Mouse (Mus musculus): Measurements from ENCODE around the gene Cnst. TPM values are rescaled to one million over a fixed set of nuclear protein-coding genes. Genes with fewer than 3 reads are reported as not detected.

Gene Cnst
- polyA plus RNA-seq, 2 experiments = 9.5 to 10.2 TPM

DNA sequence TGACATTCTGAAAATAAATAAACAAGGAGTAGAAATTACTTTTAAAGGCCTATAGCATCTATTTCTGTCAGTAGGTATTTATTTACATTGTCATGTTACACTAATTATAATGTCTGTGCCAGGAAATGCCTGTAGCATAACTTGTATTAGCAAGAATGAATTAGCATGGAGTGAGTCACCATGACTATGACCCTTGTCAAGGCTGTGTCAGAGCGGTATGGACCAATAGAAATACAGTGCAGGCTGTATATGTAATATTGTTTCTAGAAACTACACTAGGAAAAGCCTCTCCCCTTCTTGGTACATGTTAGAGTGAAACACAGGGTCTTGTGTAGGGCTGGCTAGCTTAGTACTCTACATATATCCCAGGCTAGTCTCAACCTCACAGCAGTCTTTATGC, 24.3 kb downstream of the Cnst start:
- Histone ChIP-seq H3K27me3 (ENCODE audit: control insufficient read depth, insufficient read depth, low read length) (no peaks in the 10 kb centered on the region), H3K9me3 (ENCODE audit: control insufficient read depth, low read length) (no peaks in the 10 kb centered on the region), H3K9ac (replicated peaks) (no peak overlapping the region), H3K27ac (no peak overlapping the region), H3K4me1 (replicated peaks; ENCODE audit: control insufficient read depth in 2 of 2, insufficient read depth in 2 of 2, low read length in 1 of 2) (peaks cover 11 to 25% of the 10 kb centered on the region in 2 experiments), H3K4me3 (ENCODE audit: insufficient read depth in 1 of 2, low read depth in 2 of 2, low read length in 2 of 2) (no peak overlapping the region), H3K36me3 (replicated peaks; ENCODE audit: control insufficient read depth, insufficient read depth, low read depth) (no peaks in the 10 kb centered on the region), H3K4me2 (ENCODE audit: low read depth) (no peak overlapping the region)
- 83% methylated on average over 1 of the region's 1 CpGs for WGBS (ENCODE audit: insufficient replicate concordance)
- DNase-seq (ENCODE audit: low read depth in 3 of 3, low spot score in 3 of 3) (no peak), ATAC-seq (ENCODE audit: insufficient read depth) (peak; percentile 22; the same call in 1 of the 2 replicates)
- no peak for TF ChIP-seq EP300 (IDR thresholded peaks at IDR 0.05; ENCODE audit: low read depth)
- no peak for TF ChIP-seq CTCF (IDR thresholded peaks at IDR 0.05; ENCODE audit: low read depth)

DNA sequence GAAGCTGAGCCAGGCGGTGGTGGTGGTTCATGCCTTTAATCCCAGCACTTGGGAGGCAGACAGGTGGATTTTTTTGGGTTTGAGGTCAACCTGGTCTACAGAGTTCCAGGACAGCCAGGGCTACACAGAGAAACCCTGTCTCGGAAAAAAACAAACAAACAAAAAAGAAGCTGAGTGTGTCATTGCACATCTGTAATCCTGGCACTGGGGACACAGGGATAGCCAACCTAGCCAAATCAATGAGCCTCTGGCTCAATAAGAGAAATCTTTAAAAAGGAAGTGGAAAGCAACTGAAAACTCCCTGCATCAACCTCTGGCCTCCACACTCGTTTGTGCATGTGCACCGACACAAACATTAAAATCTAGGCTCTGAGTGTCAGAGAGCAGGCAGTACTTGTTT, 25.5 kb downstream of the Cnst start:
- DNase-seq (ENCODE audit: low read depth in 3 of 3, low spot score in 3 of 3) = no peak
- Histone ChIP-seq H3K27ac (no peak overlapping the region), H3K9me3 (ENCODE audit: control insufficient read depth, low read length) (no peaks in the 10 kb centered on the region), H3K36me3 (replicated peaks; ENCODE audit: control insufficient read depth, insufficient read depth, low read depth) (no peaks in the 10 kb centered on the region), H3K4me2 (ENCODE audit: low read depth) (no peak overlapping the region), H3K9ac (replicated peaks) (no peak overlapping the region), H3K4me1 (replicated peaks; ENCODE audit: control insufficient read depth in 2 of 2, insufficient read depth in 2 of 2, low read length in 1 of 2) (peaks cover 11 to 20% of the 10 kb centered on the region in 2 experiments), H3K27me3 (ENCODE audit: control insufficient read depth, insufficient read depth, low read length) (no peaks in the 10 kb centered on the region), H3K4me3 (ENCODE audit: insufficient read depth in 1 of 2, low read depth in 2 of 2, low read length in 2 of 2) (no peak overlapping the region)
- ATAC-seq (ENCODE audit: insufficient read depth) = no peak
- TF ChIP-seq CTCF (IDR thresholded peaks at IDR 0.05; ENCODE audit: low read depth) (no peak), EP300 (IDR thresholded peaks at IDR 0.05; ENCODE audit: low read depth) (no peak)
- WGBS (ENCODE audit: insufficient replicate concordance) = 80% methylated on average over 4 of the region's 4 CpGs

DNA sequence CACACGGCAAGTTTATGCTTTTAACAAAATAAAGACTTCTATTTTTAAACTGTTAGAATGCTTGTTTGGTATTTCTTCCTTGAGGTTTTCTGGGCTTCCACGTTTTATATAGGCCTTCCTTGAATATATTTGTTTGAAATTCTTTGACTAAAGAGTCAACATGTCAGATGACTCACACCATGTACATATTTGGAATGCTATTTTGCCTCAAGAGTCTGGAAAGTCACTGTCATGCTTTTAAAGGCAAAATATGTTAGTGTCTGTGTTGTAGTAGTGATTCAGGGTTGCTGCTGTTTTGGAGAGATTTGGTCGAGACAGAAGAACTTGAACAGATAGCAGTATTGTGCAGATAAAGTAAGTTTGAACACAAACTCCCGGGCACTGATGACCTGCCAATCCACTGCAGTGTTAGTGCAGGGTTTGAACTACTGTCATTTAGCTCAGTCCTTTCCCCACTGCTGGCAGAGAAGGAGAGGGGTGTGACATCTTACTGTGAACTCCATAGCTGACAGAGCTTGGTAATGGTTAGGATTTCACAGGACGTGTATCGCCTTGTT, 27.6 kb downstream of the Cnst start:
- Histone ChIP-seq H3K9ac (replicated peaks) (no peak overlapping the region), H3K36me3 (replicated peaks; ENCODE audit: control insufficient read depth, insufficient read depth, low read depth) (no peaks in the 10 kb centered on the region), H3K4me2 (ENCODE audit: low read depth) (no peak overlapping the region), H3K4me1 (replicated peaks; ENCODE audit: control insufficient read depth in 2 of 2, insufficient read depth in 2 of 2, low read length in 1 of 2) (peaks cover 9 to 22% of the 10 kb centered on the region in 2 experiments), H3K27ac (no peak overlapping the region), H3K27me3 (ENCODE audit: control insufficient read depth, insufficient read depth, low read length) (no peaks in the 10 kb centered on the region), H3K9me3 (ENCODE audit: control insufficient read depth, low read length) (no peaks in the 10 kb centered on the region), H3K4me3 (ENCODE audit: insufficient read depth in 1 of 2, low read depth in 2 of 2, low read length in 2 of 2) (no peak overlapping the region)
- 55% methylated on average over 6 of the region's 6 CpGs for WGBS (ENCODE audit: insufficient replicate concordance)
- DNase-seq (ENCODE audit: low read depth in 3 of 3, low spot score in 3 of 3) (no peak), ATAC-seq (ENCODE audit: insufficient read depth) (0 out of 2 replicates have a peak, but pooled peaks have one; percentile 21)
- no peak for TF ChIP-seq CTCF (IDR thresholded peaks at IDR 0.05; ENCODE audit: low read depth)
- no peak for TF ChIP-seq EP300 (IDR thresholded peaks at IDR 0.05; ENCODE audit: low read depth)

DNA sequence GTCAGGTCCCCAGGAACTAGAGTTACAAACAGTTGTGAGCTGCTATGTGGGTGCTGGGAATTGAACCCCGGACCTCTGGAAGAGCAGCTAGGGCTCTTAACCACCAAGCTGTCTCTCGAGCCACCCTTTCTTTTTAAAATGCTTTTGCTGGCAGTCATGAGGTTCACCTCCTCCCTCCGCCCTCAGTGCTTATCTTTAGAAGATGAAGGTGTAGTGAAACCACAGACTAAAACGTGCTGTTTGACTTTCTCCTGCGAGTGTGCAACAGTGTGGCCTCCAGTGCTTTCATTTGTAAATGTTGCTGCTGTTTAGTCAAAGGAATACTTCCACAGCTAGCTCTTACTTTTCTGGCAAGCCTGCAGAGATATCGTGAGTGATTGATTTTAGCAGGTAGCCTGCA, 32.5 kb downstream of the Cnst start:
- TF ChIP-seq EP300 (IDR thresholded peaks at IDR 0.05; ENCODE audit: low read depth) = no peak
- peak; percentile 21; the same call in 1 of the 2 replicates for ATAC-seq (ENCODE audit: insufficient read depth)
- WGBS (ENCODE audit: insufficient replicate concordance) = 20% methylated on average over 6 of the region's 6 CpGs
- peak in 1 of 3 experiments; percentile 32 for DNase-seq (ENCODE audit: low read depth in 3 of 3, low spot score in 3 of 3)
- Histone ChIP-seq H3K9ac (replicated peaks) (no peak overlapping the region), H3K36me3 (replicated peaks; ENCODE audit: control insufficient read depth, insufficient read depth, low read depth) (peaks cover 7% of the 10 kb centered on the region; the same call in 1 of the 2 replicates), H3K4me1 (replicated peaks; ENCODE audit: control insufficient read depth in 2 of 2, insufficient read depth in 2 of 2, low read length in 1 of 2) (peaks cover 14 to 44% of the 10 kb centered on the region in 2 experiments), H3K4me2 (ENCODE audit: low read depth) (no peak overlapping the region; the same call in 1 of the 2 replicates), H3K9me3 (ENCODE audit: control insufficient read depth, low read length) (no peaks in the 10 kb centered on the region), H3K27ac (no peak overlapping the region), H3K4me3 (ENCODE audit: insufficient read depth in 1 of 2, low read depth in 2 of 2, low read length in 2 of 2) (no peak overlapping the region), H3K27me3 (ENCODE audit: control insufficient read depth, insufficient read depth, low read length) (no peaks in the 10 kb centered on the region)

DNA sequence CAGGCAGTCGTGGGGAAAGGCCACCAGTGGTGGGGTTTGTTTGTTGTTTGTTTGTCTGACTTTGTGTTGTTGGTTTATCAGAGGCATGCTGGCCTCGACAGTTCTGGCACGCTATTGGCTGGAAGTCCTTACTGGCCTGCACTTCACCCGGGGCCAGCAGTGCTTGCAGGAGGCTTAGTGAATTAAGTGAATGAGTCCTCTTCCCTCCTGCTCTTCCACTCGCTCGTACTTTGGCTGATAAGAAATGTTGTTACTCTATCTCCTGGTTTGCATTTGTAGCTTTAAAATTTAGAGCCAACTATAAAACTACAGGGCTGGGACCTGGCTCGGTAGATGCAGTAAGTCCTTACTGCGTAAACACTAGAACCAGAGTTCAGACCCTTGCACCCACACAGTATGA, 34.0 kb downstream of the Cnst start:
- Histone ChIP-seq H3K36me3 (replicated peaks; ENCODE audit: control insufficient read depth, insufficient read depth, low read depth) (peaks cover 7% of the 10 kb centered on the region; the same call in 1 of the 2 replicates), H3K27ac (no peak overlapping the region), H3K4me1 (replicated peaks; ENCODE audit: control insufficient read depth in 2 of 2, insufficient read depth in 2 of 2, low read length in 1 of 2) (peaks cover 14 to 38% of the 10 kb centered on the region in 2 experiments), H3K4me3 (ENCODE audit: insufficient read depth in 1 of 2, low read depth in 2 of 2, low read length in 2 of 2) (no peak overlapping the region), H3K4me2 (ENCODE audit: low read depth) (no peak overlapping the region), H3K27me3 (ENCODE audit: control insufficient read depth, insufficient read depth, low read length) (no peaks in the 10 kb centered on the region), H3K9ac (replicated peaks) (no peak overlapping the region), H3K9me3 (ENCODE audit: control insufficient read depth, low read length) (no peaks in the 10 kb centered on the region)
- WGBS (ENCODE audit: insufficient replicate concordance) = 26% methylated on average over 8 of the region's 8 CpGs
- DNase-seq (ENCODE audit: low read depth in 3 of 3, low spot score in 3 of 3) (no peak), ATAC-seq (ENCODE audit: insufficient read depth) (peak; percentile 26; the same call in 1 of the 2 replicates)
- TF ChIP-seq EP300 (IDR thresholded peaks at IDR 0.05; ENCODE audit: low read depth) (no peak), CTCF (IDR thresholded peaks at IDR 0.05; ENCODE audit: low read depth) (no peak)

Data from liver, embryonic 14.5 days (tissue).